Mouse (Mus musculus) mouse embryonic stem cell (cell line): ENCODE measurements around the gene Tbca.

Experiments
- in situ Hi-C, 2 experiments: fragments of 300-500 bp; cut with MboI; formaldehyde crosslinking; loops; 1 replicate in 1 of 2; 3 replicates in 1 of 2; pipeline ENCODE4 v1.14.3; 2019 to 2020; ENCODE audit warnings: low sequenced_read_pairs in 2 of 2, low pct_unique_long_range_greater_than_20kb in 1 of 2, mixed read lengths in 1 of 2; ENCODE audit not compliant: unreplicated experiment in 1 of 2

Gene Tbca

GRCm38 (mm10) chr13:94838047-94838720, 49.5 kb downstream of the Tbca start:
- in situ Hi-C loops = no loop called here

- in situ Hi-C loops = no loop called here
Measured at GRCm38 (mm10) chr13:94838756-94839337, 50.1 kb downstream of the Tbca start.

DNA sequence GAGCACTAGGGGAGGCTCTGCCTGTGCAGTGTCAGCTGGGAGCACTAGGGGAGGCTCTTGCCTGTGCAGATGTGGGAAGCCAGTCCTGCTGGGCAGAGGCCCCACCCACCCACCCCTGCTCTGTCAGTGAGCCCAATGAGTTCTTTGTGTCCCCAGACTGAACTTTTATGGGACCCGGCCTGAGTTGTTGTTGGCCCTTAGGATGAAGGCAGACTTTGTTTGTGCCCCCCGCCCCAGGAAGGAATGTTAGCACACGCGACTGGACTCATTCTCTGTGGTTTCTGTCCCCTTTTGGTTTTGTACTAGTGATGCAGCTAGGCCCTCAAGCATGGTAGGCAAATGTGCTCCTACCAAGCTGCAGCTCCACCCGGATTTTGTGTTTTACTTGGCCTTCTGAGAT, 54.5 kb downstream of the Tbca start:
- in situ Hi-C loops = no loop called here

DNA sequence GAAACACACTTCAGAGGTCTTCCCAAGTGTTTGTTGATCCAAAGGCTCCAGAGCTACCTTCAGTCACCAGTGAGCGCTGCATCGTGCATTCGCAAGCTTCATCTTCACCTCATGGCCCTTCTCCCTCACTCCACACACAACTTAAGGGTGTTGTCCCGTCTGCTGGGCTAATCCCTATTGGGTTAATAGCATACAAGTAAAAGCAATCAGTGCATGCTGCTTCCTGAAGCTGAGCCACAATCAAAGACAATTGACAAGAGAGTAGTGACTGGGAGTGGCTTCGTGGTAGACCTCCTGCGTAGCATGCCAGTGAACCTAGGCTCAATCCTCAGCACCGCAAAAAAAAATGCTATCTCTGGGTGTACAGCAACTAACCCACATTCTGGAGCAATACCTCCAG, 59.2 kb downstream of the Tbca start:
- in situ Hi-C loops = no loop called here

GRCm38 (mm10) chr13:94849351-94849750, 60.6 kb downstream of the Tbca start:
- in situ Hi-C loops = no loop called here

DNA sequence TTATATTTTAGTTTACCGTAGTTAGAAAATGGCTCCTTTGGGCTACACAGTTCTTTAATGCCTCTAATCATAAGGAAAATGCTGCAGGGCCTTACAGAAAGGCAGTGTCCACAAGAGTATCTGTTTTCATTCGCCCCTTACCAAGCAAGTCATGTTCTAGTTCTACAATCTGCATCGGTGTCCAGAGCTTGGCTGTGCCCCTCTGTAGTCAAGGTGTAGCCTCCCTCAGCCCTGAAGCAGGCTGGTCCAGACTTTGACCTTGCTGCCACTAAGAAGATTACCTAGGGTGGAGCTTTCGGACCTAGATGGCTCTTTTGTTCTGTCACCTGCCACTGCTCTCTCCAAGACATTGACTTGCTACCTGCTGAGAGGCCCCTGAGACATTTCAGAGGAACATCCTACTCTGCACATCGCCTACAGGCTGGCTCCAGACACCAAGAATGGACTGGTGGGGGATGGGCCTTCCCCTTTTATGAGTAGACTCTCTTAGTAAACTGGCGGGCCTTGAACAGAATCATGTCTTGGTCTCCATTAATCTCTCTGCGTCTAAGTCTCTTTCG, 69.4 kb downstream of the Tbca start:
- in situ Hi-C loops = no loop called here

DNA sequence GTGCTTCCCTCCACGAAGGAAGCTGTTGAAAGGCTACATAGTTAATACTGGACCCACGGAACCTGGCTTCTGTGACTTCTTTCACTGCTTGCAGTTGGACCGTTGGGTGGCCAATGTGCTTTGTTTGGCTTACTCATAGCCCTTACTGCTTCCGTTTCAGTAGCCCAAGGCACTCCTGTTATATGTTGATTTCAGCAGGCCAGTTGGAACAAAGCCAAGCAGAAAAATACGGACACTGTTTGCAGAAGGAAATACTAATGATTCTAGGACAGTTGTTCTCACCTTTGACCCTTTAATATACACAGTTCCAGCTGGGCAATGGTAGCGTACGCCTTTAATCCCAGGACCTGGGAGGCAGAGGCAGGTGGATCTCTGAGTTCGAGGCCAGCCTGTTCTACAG, 70.5 kb downstream of the Tbca start:
- in situ Hi-C loops = no loop called here

- in situ Hi-C loops = no loop called here
Measured at GRCm38 (mm10) chr13:94862491-94863230, 74.0 kb downstream of the Tbca start.

DNA sequence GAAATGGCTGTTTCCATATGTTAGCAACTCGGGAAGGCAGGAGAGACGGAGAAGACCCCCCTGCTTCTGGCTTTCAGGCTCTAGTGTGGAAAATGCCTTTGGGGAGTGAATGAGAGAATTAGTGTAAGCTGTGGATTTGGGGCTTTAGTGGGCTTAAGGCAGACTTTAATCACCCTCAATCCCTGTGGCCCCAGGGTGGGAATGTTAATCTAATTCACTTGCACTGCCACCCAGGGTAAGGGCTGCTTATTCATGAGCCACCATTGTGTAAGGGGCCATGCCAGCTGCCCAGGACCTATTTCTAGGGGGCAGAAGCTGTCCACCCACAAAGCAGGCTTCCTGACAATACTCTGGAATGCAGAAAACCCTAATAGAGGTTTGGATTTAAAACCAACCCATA, 78.2 kb downstream of the Tbca start:
- in situ Hi-C loops = no loop called here

GRCm38 (mm10) chr13:94867772-94868171, 79.1 kb downstream of the Tbca start:
- in situ Hi-C loops = no loop called here

- in situ Hi-C loops = no loop called here
Measured at GRCm38 (mm10) chr13:94868478-94868950, 79.8 kb downstream of the Tbca start.

DNA sequence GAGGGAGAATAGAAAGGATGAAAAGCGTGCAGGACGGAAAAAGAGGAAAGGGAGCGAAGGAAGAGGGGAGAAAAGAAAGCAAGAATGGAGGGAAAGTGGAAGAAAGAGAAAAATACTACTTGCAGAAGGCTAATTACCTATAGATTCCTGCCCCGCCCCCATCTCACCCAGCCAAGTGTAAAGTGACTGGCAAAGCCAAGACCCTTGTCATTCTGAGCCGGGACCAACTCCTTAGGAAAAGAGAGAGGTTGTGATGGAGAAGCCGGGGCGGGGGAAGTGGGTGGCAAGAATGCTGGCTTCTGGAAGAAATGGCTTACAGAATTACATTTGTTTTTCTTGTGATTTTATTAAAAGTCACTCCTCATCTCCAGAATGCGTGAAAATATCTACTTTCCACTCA, 80.8 kb downstream of the Tbca start:
- in situ Hi-C loops = no loop called here

DNA sequence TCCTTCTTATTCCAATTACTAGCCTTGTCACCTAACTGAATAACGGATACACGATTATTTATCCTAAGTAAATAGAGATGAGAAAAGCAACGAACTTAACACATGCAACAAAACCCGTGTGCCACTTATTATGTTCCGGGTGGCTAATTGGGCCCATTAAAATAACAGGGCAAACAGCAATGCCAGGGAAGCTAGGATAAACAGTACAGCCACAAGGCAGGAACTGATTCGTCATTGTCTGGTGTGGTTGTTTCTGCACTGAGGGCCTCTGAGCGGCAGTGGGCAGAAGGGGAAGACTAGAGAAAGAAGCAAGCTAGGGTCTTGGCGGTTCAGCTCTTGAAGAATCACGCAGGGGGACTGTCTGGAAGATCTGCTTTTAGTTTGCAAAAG, 81.4 kb downstream of the Tbca start:
- in situ Hi-C loops = no loop called here

DNA sequence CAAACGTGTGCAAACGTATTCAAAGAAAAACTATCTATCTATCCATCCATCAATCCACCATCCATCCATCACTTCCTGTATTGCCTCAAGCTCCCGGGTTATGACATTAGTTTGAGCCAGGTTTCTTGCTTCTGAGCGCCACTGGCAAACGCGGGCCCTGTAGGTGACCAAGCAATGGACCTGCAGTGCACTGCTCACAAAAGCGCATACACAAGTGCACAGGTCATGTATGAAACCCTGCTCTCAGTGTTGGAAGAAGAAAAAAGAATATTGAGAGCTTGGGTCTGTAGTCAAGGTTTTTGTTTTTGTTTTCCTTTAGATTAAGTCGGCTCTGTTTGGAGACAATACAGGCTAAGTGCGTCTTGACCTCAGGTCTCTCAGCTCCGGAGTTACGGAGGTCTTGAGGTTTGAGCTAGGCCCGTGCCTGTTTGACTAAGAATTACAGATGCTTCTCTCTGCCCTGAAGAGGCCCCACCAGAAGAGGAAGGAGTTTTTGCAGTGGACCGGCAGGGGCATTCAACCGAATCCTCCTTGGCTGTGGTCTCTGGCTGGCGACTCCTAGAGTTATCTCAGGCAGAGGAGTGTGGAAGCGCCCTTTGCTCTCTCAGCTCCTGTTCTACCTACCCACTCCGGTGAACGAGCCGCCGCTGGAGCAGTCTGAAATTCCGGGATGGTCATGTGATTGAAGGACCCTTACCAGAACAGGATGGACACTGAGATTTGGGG, 81.9 kb downstream of the Tbca start:
- in situ Hi-C loops = no loop called here

DNA sequence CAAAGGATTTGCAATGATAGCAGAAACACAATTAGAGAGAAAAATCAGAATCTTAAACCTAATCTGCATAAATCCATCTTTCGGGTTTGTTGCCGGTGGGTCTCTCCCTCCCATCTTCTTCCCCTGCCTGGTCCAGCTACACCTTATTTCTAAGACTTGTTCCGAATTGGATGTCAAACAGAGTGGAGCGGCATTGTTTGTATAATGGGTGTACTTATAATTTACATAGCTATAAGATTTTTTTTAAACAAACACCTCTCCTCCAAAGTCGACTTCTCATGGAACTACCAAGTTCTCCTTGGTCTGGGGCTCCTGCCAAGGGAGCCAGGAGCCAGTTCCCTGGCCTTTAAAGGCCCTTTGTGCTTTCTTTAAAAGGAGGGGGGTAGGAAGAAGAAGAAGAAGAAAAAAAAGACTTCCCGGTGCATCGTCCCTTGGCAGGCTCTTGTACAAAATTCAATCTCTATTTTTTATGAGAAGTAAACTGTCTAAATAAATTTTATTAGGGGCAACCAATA, 83.2 kb downstream of the Tbca start:
- in situ Hi-C loops = no loop called here

GRCm38 (mm10) chr13:94872439-94872838, 83.7 kb downstream of the Tbca start:
- in situ Hi-C loops = no loop called here

DNA sequence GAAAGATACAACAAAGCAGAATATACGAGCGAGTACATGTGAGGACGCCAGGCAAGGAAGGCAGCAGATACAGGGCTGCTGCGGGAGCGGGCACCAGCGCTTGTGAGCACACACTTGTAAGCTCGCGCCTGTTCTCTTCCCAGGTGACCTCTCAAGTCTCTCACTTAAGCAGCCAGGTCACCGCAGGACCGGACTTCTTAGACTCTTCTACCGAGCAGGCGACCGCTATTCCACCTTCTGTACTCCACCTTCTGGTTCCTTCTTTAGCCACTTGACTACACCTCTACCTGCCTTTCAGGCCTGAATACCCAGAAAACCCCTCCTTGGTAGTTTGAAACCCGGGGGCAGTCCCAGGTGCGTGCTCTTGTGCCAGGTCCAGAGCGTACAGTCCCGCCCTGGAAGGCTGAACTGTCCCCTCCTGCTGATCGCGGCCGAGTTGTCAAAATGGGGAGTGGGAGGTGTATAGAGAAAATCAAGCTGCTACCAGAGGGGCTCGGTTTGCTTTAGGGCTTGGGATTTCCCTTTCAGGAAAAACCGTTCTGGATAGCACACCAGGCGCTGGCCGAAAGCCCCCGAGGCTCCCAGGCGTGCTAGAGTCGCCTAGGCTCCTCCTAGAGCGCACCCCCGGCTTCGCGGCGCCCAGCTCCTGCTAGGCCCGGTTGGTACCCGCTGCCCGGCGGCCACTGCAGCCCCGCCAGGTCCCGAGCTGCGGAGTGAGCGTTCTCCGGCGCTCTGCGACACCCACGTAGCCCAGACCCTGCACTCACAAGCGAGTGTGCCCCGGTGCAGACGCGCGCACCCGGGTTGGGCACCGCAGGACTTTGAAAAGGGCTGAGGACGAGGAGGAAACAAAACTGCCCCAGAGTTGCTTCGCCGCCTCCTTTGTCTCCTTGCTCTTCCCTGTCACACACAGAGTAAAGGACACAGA, 84.7 kb downstream of the Tbca start:
- in situ Hi-C loops = no loop called here

DNA sequence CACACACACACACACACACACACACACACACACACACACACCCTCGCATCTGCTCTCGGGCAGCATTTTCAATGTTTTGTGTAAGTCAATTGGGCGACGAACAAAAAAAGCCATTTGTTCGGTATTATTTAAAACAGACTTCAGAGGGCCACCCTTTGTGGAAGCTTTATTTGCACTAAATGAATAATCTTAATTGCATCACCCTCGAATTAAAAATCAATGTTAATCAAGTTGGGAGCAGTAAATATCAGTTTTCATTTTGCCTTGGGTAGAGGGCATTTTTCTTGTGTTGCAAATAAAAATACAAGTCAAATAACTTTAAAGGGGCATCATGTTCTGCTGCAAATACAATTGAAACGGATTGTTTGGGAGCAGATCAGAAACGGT, 85.3 kb downstream of the Tbca start:
- in situ Hi-C loops = no loop called here
